Mouse (Mus musculus) olfactory bulb, adult 2 months (tissue): ENCODE measurements at regions not wholly inside any gene's neighbourhood (a gene's known extent, or its start where the extent isn't known, plus 50 kb on each side); places are given as distances from the start of the nearest gene placed in this dataset.

ENCODE experiments used
- CTCF ChIP-seq: fragments of 200-500 bp; IDR thresholded peaks from 2 replicates; pipeline ENCODE4 v1.5.1; 2012; ENCODE audit warnings: low read depth, mild to moderate bottlenecking, low read length, moderate library complexity; ENCODE audit not compliant: insufficient read depth
- POLR2A ChIP-seq: fragments of 200-500 bp; IDR thresholded peaks from 2 replicates; pipeline ENCODE4 v1.6.1; 2012; ENCODE audit warnings: mild to moderate bottlenecking, low read depth, low read length, moderate library complexity; ENCODE audit not compliant: insufficient read depth

DNA sequence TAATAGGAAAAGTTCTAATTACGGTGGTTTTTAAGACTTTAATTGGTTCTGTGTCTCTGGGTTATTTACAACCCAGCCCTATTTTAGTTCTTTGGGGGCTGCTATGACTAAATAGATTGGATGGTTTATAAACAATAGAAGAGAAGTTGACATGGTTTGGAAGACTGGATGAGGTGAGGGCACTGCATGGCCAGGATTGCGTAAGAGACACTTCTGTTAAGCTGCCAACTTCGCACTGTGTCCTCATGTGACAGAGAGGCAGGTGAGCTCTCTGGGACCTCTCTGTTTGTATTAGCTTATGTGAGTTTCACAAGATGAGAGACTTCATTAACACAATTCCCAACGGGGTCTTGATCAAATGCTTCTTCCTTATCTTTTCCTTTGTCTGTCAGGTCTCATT lies 182.5 kb upstream of the Fbxl7 start:
- no peak for TF ChIP-seq CTCF
- no peak for TF ChIP-seq POLR2A
